Mouse (Mus musculus) kidney, adult 10 weeks (tissue): ENCODE results near the gene Fis1. TPM values are rescaled to one million over a fixed set of nuclear protein-coding genes. Genes with fewer than 3 reads are reported as not detected.

Experiments used
- polyA plus RNA-seq: library from polyadenylated mRNA; stranded (reverse); fragments of 350-450 nt; fragmentation: Illumina TruSeq; extraction: RNeasy Lipid Tissue Mini Kit (QIAGEN cat#74804); gene quantifications from one replicate; pipeline ENCODE4 v1.2.3, GENCODE M21; 2014; ENCODE audit warnings: low read depth, low replicate concordance

Gene Fis1
- polyA plus RNA-seq: 9.4 TPM

DNA sequence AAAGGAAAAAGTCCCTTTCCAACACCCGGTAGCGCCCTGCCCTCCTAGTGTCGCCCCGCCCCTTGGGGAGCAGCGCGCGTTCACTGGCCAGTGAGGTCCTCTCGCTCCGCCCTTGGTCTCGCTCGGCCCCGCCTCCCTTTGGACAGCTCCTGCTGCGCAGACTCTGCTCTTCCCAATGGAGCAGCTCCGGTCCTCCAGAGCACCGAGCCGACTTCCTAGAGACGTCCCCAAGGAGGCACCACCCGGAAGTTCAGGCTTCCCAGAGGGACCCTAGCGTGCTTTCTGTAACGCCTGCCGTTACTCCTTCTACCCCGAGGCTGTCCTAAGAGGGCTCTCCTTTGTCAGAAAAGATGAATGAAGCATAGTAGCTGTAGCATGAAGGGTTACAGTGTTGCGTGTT lies at the start of gene Fis1:
TSS of gene Fis1 (plus strand) at position 261 of the 400 bp plus-strand sequence.

DNA sequence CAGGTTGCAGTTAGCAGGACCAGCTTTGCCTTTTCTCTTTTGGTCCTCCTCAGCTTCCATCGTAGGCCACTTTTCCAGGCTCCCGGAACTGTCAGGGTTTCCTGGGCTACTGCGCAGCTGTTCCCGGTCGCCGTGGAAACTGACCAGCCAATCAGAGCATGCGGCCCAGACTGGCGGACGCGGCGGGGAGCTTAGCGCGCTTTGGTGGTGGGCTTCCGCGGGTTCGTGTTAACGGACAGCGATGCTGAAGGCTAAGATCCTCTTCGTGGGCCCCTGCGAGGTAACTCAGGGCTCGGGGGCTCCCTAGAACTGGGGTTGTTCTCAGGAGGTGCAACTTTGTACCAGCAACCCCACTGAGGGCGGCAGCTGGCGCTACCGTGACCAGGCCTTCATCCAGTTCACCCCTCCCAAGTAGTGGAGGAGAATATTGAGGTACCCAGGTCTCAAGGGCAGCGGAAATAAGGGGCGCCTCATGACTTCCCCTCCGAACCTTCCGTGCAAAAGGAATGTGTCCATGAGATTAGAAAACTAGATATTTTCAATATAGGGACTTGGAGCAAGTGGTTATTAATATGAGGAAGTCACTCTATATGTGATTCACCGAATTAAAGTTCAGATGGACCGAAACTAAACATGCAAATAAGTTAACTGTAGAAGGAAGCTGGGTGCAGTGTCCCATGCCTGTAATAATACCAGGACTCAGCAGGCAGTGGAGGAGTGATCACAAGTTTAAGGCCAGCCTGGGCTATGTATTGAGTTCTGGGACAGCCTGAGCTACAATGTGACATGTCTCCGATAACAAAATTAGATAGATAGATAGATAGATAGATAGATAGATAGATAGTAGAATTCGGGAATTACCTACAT lies 44.9 kb upstream of the Fis1 start, which contains the start of gene Ift22:
TSS of gene Ift22 (plus strand) at position 160 of the 867 bp plus-strand sequence.

DNA sequence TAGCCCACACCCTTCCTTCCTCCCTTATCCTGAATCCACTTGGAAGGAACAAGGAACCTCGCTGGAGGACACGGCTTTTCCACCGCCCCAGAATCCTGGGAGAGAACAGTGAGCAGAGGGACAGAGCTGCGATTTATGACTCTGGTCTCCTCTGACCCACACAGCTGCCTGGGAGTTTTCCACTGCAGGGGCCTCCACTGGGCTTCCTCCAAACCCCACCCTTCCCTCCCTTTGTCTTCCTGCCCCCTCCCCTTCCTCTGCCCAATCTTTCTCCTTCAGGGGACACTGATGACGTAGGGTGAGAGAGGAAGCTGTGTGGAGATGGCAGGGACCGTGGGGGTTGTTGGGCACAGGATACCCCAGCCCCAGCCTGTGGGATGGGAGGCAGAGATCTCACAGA lies 13.3 kb downstream of the Fis1 start, which contains the start of gene Cldn15:
TSS of gene Cldn15 (plus strand) at position 286 of the 400 bp plus-strand sequence.

DNA sequence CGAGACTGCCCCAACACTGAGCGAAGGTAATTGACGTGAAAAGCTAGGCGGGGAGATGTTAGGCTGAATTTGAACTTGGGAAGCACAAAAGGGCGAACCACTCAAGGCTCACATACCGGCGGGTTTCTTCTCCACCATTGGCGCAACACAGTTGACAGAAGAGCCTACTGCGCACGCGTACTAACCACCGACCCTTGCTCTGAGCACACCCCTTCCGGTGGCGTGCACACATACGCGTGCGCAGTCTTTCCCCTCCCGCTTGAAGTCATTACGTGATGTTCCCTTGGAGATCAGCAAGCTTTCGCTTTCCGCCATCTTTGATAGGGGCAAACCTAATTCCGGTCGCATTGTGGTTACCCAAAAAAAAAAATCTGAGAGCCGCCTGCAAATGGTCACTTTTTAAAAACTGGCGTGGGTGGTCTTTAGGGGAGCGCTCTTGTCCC lies 33.6 kb downstream of the Fis1 start, which contains the start of gene Plod3:
TSS of gene Plod3 (plus strand) at position 325 of the 443 bp plus-strand sequence.

DNA sequence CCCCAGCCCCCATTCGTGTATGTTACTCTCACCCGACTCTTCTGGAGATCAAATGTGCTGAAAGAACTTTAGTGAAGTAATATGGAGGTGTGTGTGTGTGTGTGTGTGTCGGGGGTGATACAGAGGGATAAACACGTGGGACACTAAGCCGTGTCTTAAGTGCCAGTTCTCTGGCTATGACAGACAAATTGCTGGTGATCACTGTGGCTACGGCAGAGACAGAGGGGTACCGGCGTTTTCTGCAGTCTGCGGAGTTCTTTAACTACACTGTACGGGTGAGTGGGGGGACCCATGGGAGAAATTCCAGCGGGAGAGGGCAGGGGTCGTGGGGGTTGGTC lies 34.8 kb downstream of the Fis1 start, which contains the start of gene Znhit1:
TSS of gene Znhit1 (minus strand) at position 88 of the 338 bp plus-strand sequence.

Other genes starting within 250 kb of the Fis1 start
- gene Col26a1, start 70.1 kb upstream of the Fis1 start, polyA plus RNA-seq: 0.32 TPM
- gene Ift22, start 45.1 kb upstream of the Fis1 start, polyA plus RNA-seq: 6.5 TPM
- 4.0 TPM for gene Cldn15, start 13.3 kb downstream of the Fis1 start, polyA plus RNA-seq
- gene Plod3, start 33.7 kb downstream of the Fis1 start, polyA plus RNA-seq: 1.3 TPM
- gene Znhit1, start 34.7 kb downstream of the Fis1 start, polyA plus RNA-seq: 3.6 TPM
- not detected for gene Vgf, start 73.1 kb downstream of the Fis1 start, polyA plus RNA-seq
- gene Ap1s1, start 92.9 kb downstream of the Fis1 start, polyA plus RNA-seq: 18.8 TPM
- gene Serpine1, start 119.0 kb downstream of the Fis1 start, polyA plus RNA-seq: 1.3 TPM
- gene Trim56, start 162.9 kb downstream of the Fis1 start, polyA plus RNA-seq: 15.4 TPM
- gene Muc3, start 196.0 kb downstream of the Fis1 start, polyA plus RNA-seq: not detected